Mouse (Mus musculus) liver, adult 2 months (tissue): ENCODE results near the gene Tnni2.
A peak's percentile ranks its signal among the peaks of the same experiment; 100 is the strongest.

Experiments used
- CTCF ChIP-seq: fragments of 200-500 bp; IDR thresholded peaks from 2 replicates; pipeline ENCODE4 v1.5.1; 2011; ENCODE audit warnings: low read depth, low read length, control low read depth
- POLR2A ChIP-seq: fragments of 200-500 bp; IDR thresholded peaks from 2 replicates; pipeline ENCODE4 v1.6.1; 2011; ENCODE audit warnings: low read length, control low read depth; ENCODE audit not compliant: insufficient read depth; ENCODE audit errors: extremely low read depth

DNA sequence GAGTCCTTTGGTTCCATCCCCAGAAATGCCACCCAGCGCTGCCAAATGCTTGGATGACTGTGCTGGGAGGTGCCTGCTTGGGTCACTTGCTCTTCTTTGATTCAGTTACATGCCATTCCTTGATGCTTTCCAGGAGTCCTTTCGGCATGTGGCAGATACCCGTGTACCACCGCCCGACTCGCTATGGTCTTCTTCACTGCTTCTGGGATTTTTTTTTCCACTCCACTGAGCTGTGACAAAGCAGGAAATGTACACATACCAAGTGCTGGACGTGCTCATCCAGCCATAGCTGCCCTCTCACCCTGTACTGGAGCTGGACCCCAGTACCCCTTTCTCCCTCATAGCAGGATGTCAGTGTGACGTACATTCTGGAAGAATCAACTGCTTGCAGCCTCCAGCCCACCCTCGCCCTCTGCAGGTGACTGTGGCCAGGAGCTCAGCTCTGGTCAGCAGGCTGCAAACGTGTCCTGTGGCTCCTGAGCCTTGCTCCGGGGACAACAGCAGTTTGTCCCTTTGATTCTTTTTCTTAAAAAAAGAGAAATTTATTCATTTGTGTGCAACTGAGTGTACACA lies 15.9 kb upstream of the Tnni2 start:
- TF ChIP-seq CTCF (peak; percentile 56), POLR2A (no peak)
